Mouse (Mus musculus) stomach, postnatal 0 days (tissue): ENCODE measurements at regions not wholly inside any gene's neighbourhood (a gene's known extent, or its start where the extent isn't known, plus 50 kb on each side); places are given as distances from the start of the nearest gene placed in this dataset.

ENCODE experiments used
- CTCF ChIP-seq: IDR thresholded peaks from 2 replicates; pipeline ENCODE4 v1.5.1; 2016; ENCODE audit warnings: antibody characterized with exemption, low read depth, mild to moderate bottlenecking, moderate library complexity
- EP300 ChIP-seq: optimal IDR thresholded peaks from 2 replicates; pipeline ENCODE3; 2016; ENCODE audit warnings: antibody characterized with exemption

DNA sequence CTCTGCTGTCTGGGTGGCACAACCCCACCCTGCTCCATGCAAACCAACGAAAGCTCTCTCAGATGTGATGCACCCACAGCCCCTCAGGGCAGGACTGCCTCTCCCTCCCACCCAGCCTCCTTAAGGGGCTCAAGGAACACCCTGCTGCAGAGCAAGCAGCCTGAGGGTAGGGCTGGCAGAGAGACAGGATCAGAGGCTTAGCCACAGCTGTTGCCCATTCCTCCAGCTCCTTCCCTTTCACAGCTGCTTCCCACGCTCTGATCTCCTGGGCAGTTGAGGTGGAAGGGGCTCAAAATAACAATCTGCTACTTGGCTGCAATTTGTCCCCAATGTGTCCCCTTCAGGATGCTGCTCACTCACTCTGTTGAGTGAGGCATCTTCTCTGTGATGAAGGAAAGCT, 181.5 kb downstream of the Sh3bp4 start:
- TF ChIP-seq CTCF (no peak), EP300 (no peak)
